Mouse (Mus musculus): ENCODE measurements around the gene Hspe1.

Gene Hspe1

GRCm38 (mm10) chr1:55134301-55134700 is 46.4 kb downstream of the Hspe1 start:
- no peak for DNase-seq (ENCODE audit: low spot score)

- DNase-seq (ENCODE audit: low spot score): no peak
Measured at GRCm38 (mm10) chr1:55135846-55136245, 47.9 kb downstream of the Hspe1 start.

Data from urinary bladder, postnatal 25 days (tissue).